Mouse (Mus musculus) heart, adult 10 weeks (tissue): Measurements from ENCODE around the gene Gm15056. TPM values are rescaled to one million over a fixed set of nuclear protein-coding genes. Genes with fewer than 3 reads are reported as not detected.

ENCODE experiments used
- polyA plus RNA-seq: library from polyadenylated mRNA; stranded (reverse); fragments of 350-450 nt; fragmentation: Illumina TruSeq; extraction: RNeasy Lipid Tissue Mini Kit (QIAGEN cat#74804); gene quantifications from one replicate; pipeline ENCODE4 v1.2.3, GENCODE M21; 2014; ENCODE audit warnings: low read depth, low replicate concordance

Gm15056 gene
- polyA plus RNA-seq: not detected

GRCm38 (mm10) chr8:20902527-20902926, at the start of gene Gm15056:
Gene Gm15056 (minus strand): TSS chr8:20902627.

GRCm38 (mm10) chr8:20944610-20945009, 42.2 kb upstream of the Gm15056 start, which contains the start of gene AY761185:
Gene AY761185 (minus strand): TSS chr8:20944710.

GRCm38 (mm10) chr8:20921971-20922370, 19.5 kb upstream of the Gm15056 start, which contains the start of gene Gm6040:
Gene Gm6040 (minus strand): TSS chr8:20922071.

GRCm38 (mm10) chr8:20892369-20892768, 10.1 kb downstream of the Gm15056 start, which contains the start of gene Defb33:
Gene Defb33 (plus strand): TSS chr8:20892669.

Other genes starting within 250 kb of the Gm15056 start
- gene Defb33, start 10.0 kb downstream of the Gm15056 start, polyA plus RNA-seq: not detected
- not detected for gene Gm6040, start 19.4 kb upstream of the Gm15056 start, polyA plus RNA-seq
- gene AY761185, start 42.1 kb upstream of the Gm15056 start, polyA plus RNA-seq: not detected
- gene Defa21, start 122.9 kb upstream of the Gm15056 start, polyA plus RNA-seq: not detected
- gene Defa23, start 152.4 kb upstream of the Gm15056 start, polyA plus RNA-seq: not detected
- gene Defa35, start 162.4 kb upstream of the Gm15056 start, polyA plus RNA-seq: not detected
- gene Defa25, start 181.8 kb upstream of the Gm15056 start, polyA plus RNA-seq: not detected
- gene Gm14851, start 193.4 kb upstream of the Gm15056 start, polyA plus RNA-seq: not detected
- gene Defa30, start 232.0 kb upstream of the Gm15056 start, polyA plus RNA-seq: not detected